Mouse (Mus musculus) liver, adult 2 months (tissue): ENCODE results near the gene Lama5. TPM values are rescaled to one million over a fixed set of nuclear protein-coding genes. Genes with fewer than 3 reads are reported as not detected.
A peak's percentile ranks its signal among the peaks of the same experiment; 100 is the strongest.
"Not testable (repeated sequence)": the region's sequence is repeated elsewhere in the genome, so short reads cannot be mapped to it uniquely, and the experiment has no call there.

Experiments used
- DNase-seq: peaks from one replicate; pipeline ENCODE4 v3.0.0-alpha.2; 2011; ENCODE audit warnings: low read depth, low spot score; ENCODE audit errors: extremely low read depth
- H3K27ac ChIP-seq: fragments of 200-500 bp; replicated peaks from 2 replicates; pipeline ENCODE4 v1.5.1; 2012; ENCODE audit warnings: low read depth, mild to moderate bottlenecking, control low read depth, inconsistent platforms, low read length; ENCODE audit not compliant: insufficient read depth
- H3K27me3 ChIP-seq: fragments of 200-500 bp; 2 replicates; pipeline ENCODE4 v1.6.1; 2012; ENCODE audit warnings: mild to moderate bottlenecking, moderate library complexity, low read length, inconsistent platforms; ENCODE audit not compliant: control insufficient read depth, insufficient read depth
- H3K36me3 ChIP-seq: fragments of 200-500 bp; 2 replicates; pipeline ENCODE4 v1.6.1; 2012; ENCODE audit warnings: low read length, inconsistent platforms; ENCODE audit not compliant: control insufficient read depth, insufficient read depth
- H3K4me1 ChIP-seq: fragments of 200-500 bp; 2 replicates; pipeline ENCODE4 v1.6.1; 2011; ENCODE audit warnings: low read length; ENCODE audit not compliant: control insufficient read depth, insufficient read depth
- H3K4me3 ChIP-seq: fragments of 200-500 bp; 2 replicates; pipeline ENCODE4 v1.5.1; 2011; ENCODE audit warnings: low read depth, mild to moderate bottlenecking, control low read depth, low read length, moderate library complexity; ENCODE audit not compliant: insufficient read depth
- H3K79me2 ChIP-seq: fragments of 200-500 bp; 2 replicates; pipeline ENCODE4 v1.6.1; 2012; ENCODE audit warnings: inconsistent platforms, mild to moderate bottlenecking, low read length, moderate library complexity; ENCODE audit not compliant: control insufficient read depth, insufficient read depth
- H3K9ac ChIP-seq: fragments of 200-500 bp; 2 replicates; pipeline ENCODE4 v1.6.1; 2012; ENCODE audit warnings: low read depth, mild to moderate bottlenecking, control low read depth, inconsistent platforms, low read length
- CTCF ChIP-seq: fragments of 200-500 bp; IDR thresholded peaks from 2 replicates; pipeline ENCODE4 v1.5.1; 2011; ENCODE audit warnings: low read depth, low read length, control low read depth
- POLR2A ChIP-seq: fragments of 200-500 bp; IDR thresholded peaks from 2 replicates; pipeline ENCODE4 v1.6.1; 2011; ENCODE audit warnings: low read length, control low read depth; ENCODE audit not compliant: insufficient read depth; ENCODE audit errors: extremely low read depth
- WGBS: fragments of 180-500 bp; shearing (Covaris S2); methylation state at CpG from one replicate; pipeline ENCODE4 v1.1.7; 2018; 5-methylcytosine and 5-hydroxymethylcytosine counted together
- polyA plus RNA-seq: library from polyadenylated mRNA; depleted of rRNA; stranded (reverse); fragments of >200 nt; gene quantifications from 2 replicates; pipeline ENCODE4 v1.2.3, GENCODE M21; 2012
- total RNA-seq: library from RNA; depleted of rRNA; stranded (reverse); fragments of >200 nt; gene quantifications from 2 replicates; pipeline ENCODE4 v1.2.3, GENCODE M21; 2014

Lama5 gene
- total and polyA plus RNA-seq, 2 experiments = 0.65 to 4.0 TPM

DNA sequence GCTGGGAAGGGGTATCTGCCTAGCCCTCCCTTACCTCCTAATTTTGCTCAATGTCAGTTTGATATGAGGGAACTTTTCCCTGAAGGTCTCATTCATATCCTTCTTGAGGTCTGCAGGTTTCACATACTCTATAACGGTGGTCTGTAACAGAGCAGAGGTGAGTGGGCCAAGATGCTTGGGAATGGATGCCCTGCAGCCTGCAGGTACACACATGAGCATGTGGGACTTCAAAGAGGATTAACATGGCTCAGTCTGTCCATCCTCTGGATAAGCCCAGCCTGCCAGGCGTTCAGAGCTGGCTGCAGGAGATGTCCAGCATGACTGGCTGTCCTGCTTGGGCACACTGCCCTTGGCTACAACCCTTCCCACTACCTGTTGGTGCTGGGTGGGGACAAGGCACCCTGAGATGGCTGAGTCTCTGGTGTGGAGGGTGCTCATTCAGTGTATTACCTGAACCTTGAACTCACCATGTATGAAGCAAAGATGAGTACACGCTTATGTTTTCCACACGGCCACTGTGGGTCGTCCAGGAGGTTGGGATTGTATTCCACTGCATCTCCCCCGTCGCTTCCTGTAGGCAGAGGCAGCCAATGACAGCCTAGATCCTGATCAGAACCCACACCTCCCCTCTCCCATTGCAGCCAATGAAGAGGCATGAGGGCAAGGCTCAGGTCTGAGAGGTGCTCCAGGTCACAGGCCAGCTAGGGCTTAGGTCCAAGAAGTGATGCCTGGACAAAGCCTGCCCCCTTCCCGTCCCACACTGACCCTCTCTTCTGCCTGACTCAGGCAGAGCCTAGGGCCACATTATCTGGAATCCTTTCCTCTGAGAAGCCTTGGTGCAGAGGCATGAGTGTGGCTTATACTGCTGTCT lies 35.2 kb upstream of the Lama5 start:
- H3K9ac ChIP-seq = no peak overlapping the region
- H3K27me3 ChIP-seq = no peaks in the 10 kb centered on the region
- peaks cover 4% of the 10 kb centered on the region for H3K4me1 ChIP-seq
- H3K4me3 ChIP-seq = no peak overlapping the region
- no peak overlapping the region for H3K27ac ChIP-seq
- H3K79me2 ChIP-seq = no peaks in the 10 kb centered on the region
- DNase-seq = no peak
- no peak for TF ChIP-seq CTCF
- TF ChIP-seq POLR2A = no peak
- peaks cover 7% of the 10 kb centered on the region; the same call in 1 of the 2 replicates for H3K36me3 ChIP-seq
- 49% methylated on average over 8 of the region's 8 CpGs for WGBS

DNA sequence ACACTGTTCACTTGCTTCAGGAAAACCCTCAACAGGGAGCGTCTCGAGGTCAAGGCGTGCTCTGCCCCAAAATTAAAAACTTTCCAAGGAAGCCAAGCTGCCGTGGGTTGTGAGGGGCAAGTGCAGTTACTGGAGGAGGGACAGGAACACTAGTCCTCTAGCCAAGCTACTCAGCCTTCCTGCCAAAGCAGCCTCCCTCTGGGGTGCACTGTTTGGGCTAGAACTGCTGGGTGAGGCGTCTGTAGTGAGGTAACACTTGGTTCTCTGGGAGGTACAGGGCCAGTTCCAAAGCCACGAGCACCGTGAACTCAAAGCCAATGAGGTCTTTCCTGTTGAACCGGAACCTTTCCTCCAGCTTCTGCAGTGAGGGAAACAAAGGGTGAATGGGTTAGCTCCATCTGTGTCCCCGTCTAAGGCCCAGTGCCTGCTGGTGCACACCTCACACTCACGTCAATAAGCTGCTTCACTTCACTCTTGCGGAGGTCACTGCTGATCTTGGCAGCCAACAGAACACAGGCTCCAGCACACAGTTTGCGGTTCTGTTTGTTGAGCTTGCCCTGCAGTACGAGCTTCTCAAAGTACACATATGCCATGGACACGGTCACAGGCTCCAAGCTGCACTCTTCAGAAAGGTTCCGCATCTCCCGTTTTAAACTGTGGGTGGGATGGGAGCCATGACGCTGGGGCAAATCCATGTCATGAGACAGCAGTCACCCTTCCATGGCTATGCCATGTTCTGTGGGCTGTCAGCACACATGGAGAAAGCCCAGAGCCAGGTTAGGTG lies 34.4 kb upstream of the Lama5 start:
- H3K9ac ChIP-seq, H3K4me1 ChIP-seq, H3K36me3 ChIP-seq, H3K79me2 ChIP-seq, H3K27me3 ChIP-seq, H3K27ac ChIP-seq, H3K4me3 ChIP-seq: not testable (repeated sequence)
- DNase-seq = peak; percentile 38
- 37% methylated on average over 17 of the region's 17 CpGs for WGBS

DNA sequence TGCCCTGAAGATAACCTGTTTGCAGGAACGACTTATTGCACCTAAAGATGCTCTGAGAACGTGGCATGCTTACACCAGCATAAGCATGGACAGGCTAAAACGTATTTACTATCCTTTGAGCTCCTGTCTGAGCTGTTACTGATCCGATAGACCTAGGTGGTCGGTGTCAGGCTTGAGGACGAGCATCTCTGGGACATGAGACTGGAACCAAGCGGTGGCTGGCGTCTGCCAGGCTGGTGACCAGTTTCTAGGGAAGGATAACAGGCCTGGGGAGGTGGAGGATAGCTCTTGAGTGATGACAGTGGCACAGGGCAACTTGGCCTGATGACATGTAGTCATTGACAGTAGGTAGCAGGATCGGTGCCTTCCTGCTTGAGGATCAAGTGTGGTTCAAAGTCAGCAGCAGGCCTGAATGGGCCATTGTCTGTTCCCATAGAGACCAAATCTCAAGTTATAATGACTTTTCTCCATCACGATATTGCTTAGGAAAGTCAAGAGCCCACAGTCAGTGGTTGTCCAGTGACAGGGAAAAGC lies 33.4 kb upstream of the Lama5 start:
- H3K9ac ChIP-seq, H3K4me3 ChIP-seq, H3K36me3 ChIP-seq: not testable (repeated sequence)

DNA sequence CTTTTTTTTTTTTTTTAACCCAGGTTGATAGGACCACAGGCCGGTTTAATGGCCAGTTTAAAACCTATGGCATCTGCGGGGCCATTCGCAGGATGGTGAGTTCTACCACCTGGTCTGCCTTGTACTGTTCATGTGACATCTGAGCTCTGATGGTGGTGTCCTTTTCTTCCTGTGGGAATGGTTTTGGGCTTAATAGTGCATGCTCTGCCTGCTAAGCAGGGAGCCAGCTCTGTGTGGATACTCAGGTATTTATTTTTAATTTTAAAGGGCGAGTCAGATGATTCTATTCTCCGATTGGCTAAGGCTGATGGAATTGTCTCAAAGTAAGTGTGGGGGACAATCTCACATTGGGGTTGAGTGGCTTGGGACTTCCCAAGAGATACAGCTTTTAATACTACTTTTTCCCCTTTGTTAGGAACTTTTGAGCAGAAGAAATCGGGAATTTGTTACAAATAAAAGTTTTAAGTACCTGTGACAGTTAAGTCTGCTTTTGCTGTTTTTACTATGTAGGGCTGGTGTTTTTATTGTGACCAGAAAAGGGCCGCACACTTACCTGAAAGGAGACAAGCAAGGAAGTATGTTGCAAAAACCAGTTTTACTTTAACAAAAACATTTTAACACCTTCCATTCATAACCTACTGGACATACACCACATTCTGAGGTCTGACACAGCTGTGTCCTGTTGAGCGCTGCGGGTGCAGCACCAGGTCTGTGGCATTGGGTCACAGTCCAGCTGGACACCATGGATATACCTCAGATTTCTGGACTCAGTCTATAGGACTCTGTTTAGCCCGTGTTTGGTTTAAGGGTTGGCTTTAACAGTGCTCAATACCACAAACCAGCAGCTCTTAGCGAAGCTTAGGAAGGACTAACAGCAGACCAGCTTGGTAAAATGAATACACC lies 32.6 kb upstream of the Lama5 start:
- Histone ChIP-seq H3K9ac (peak overlapping the region; percentile 85), H3K27ac (peak overlapping the region; percentile 45; the same call in 1 of the 2 replicates), H3K36me3 (peaks cover 7% of the 10 kb centered on the region; the same call in 1 of the 2 replicates), H3K4me1 (peaks cover 4% of the 10 kb centered on the region), H3K79me2 (no peaks in the 10 kb centered on the region), H3K27me3 (no peaks in the 10 kb centered on the region), H3K4me3 (peak overlapping the region; percentile 72)
- DNase-seq = no peak
- WGBS = 45% methylated on average over 11 of the region's 11 CpGs
- TF ChIP-seq POLR2A = no peak
- TF ChIP-seq CTCF = no peak

More for the DNA sequence above, 33.4 kb upstream of the Lama5 start:
- DNase-seq, H3K79me2 ChIP-seq, H3K4me1 ChIP-seq, H3K27me3 ChIP-seq, H3K27ac ChIP-seq: not testable (repeated sequence)
- 74% methylated on average over 10 of the region's 10 CpGs for WGBS

DNA sequence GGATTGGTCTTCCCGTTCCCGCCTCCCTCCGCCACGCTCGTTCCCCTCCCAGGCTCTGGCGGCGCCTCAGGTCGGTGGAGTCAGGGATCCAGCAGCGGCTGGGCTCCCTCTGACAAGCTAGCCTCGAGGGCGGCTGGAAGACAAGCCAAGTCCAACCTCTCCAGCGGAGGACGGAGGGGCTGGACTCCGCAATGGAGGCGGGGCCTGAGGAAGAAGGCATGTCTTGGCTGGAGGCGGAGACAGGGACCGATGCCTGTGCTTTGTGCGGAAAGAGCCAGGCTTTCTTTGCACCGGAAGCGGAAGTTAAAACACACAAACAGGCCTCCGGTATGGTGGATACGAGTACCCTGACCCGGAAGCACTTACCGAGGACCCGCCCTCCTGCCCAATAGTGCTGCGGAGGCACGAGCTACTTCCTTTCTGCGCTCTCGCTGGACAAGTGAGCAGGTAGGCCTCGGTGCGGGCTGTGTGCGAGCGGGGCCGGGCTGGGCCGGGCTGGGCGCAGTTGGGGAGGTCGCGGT lies 31.4 kb upstream of the Lama5 start, which contains the start of gene Rps21:
Rps21 (plus strand) TSS at position 377 of the 521 bp plus-strand sequence.
- Histone ChIP-seq H3K27ac (peak within 1 kb of the TSS; percentile 64), H3K4me3 (peak within 1 kb of the TSS; percentile 72), H3K4me1 (peaks cover 4% of the 10 kb centered on the region), H3K27me3 (no peaks in the 10 kb centered on the region), H3K79me2 (no peaks in the 10 kb centered on the region), H3K9ac (peak within 1 kb of the TSS; percentile 85), H3K36me3 (peaks cover 7% of the 10 kb centered on the region; the same call in 1 of the 2 replicates)
- peak; percentile 99 for DNase-seq
- under 1% methylated on average over 38 of the region's 38 CpGs for WGBS
- TF ChIP-seq POLR2A (peak; percentile 94), CTCF (no peak)
